Mouse (Mus musculus) midbrain, embryonic 10.5 days (tissue): ENCODE results near the gene Zfp119b. TPM values are rescaled to one million over a fixed set of nuclear protein-coding genes. Genes with fewer than 3 reads are reported as not detected.
A peak's percentile ranks its signal among the peaks of the same experiment; 100 is the strongest.

Experiments
- DNase-seq: peaks from one replicate; pipeline ENCODE4 v3.0.0-alpha.2; 2017; ENCODE audit warnings: low spot score
- H3K27ac ChIP-seq: fragments of 300-500 bp; sonication (generic); replicated peaks from 2 replicates; pipeline ENCODE4 v1.5.1; 2016; ENCODE audit warnings: mild to moderate bottlenecking
- H3K27me3 ChIP-seq: fragments of 300-500 bp; sonication (generic); 2 replicates; pipeline ENCODE4 v1.6.1; 2016; ENCODE audit warnings: low read depth, mild to moderate bottlenecking; ENCODE audit not compliant: poor library complexity, severe bottlenecking
- H3K36me3 ChIP-seq: fragments of 300-500 bp; sonication (generic); 2 replicates; pipeline ENCODE4 v1.6.1; 2016; ENCODE audit warnings: mild to moderate bottlenecking, moderate library complexity
- H3K4me1 ChIP-seq: fragments of 300-500 bp; sonication (generic); 2 replicates; pipeline ENCODE4 v1.6.1; 2016
- H3K4me3 ChIP-seq: fragments of 300-500 bp; sonication (generic); 2 replicates; pipeline ENCODE4 v1.5.1; 2016; ENCODE audit warnings: mild to moderate bottlenecking, moderate library complexity
- H3K9me3 ChIP-seq: fragments of 300-500 bp; sonication (generic); replicated peaks from 2 replicates; pipeline ENCODE4 v1.6.1; 2016; ENCODE audit warnings: mild to moderate bottlenecking
- WGBS: fragments of 180-500 bp; shearing (Covaris S2); methylation state at CpG from one replicate; pipeline ENCODE4 v1.1.7; 2016; 5-methylcytosine and 5-hydroxymethylcytosine counted together
- polyA plus RNA-seq: library from polyadenylated mRNA; unstranded; fragments of >200 nt; fragmentation: Nextera tagmentation; extraction: Ambion mirVana; gene quantifications from 2 replicates; pipeline ENCODE4 v1.2.1, GENCODE M21; 2016

The Zfp119b gene
- 5.4 and 5.8 TPM in 2 replicates for polyA plus RNA-seq

GRCm38 (mm10) chr17:55949400-55949799, at the start of gene Zfp119b:
Gene Zfp119b (minus strand): TSS chr17:55949500.
- no peaks in the 10 kb centered on the region for H3K36me3 ChIP-seq
- H3K4me1 ChIP-seq, result peaks cover 7% of the 10 kb centered on the region
- 81% methylated on average over 2 of the region's 2 CpGs for WGBS
- no peak within 1 kb of the TSS for H3K27ac ChIP-seq
- DNase-seq, result no peak
- no peak within 1 kb of the TSS for H3K4me3 ChIP-seq
- no peaks in the 10 kb centered on the region for H3K9me3 ChIP-seq
- H3K27me3 ChIP-seq, result peaks cover 5% of the 10 kb centered on the region

GRCm38 (mm10) chr17:55996007-55996406, 46.7 kb upstream of the Zfp119b start:
- DNase-seq, result no peak
- Histone ChIP-seq H3K4me3 (no peak overlapping the region), H3K4me1 (peaks cover 9% of the 10 kb centered on the region), H3K36me3 (peaks cover 64% of the 10 kb centered on the region), H3K27me3 (peaks cover 22% of the 10 kb centered on the region), H3K27ac (no peak overlapping the region), H3K9me3 (no peaks in the 10 kb centered on the region)
- 93% methylated on average over 15 of the region's 15 CpGs for whole genome bisulfite sequencing

- Histone ChIP-seq H3K36me3 (peaks cover 62% of the 10 kb centered on the region), H3K4me1 (peaks cover 18% of the 10 kb centered on the region), H3K4me3 (no peak overlapping the region), H3K9me3 (no peaks in the 10 kb centered on the region), H3K27me3 (no peaks in the 10 kb centered on the region; the same call in 1 of the 2 replicates), H3K27ac (no peak overlapping the region)
- no peak for DNase-seq
- WGBS, result 89% methylated on average over 8 of the region's 8 CpGs
These were observed 41.1 kb upstream of the Zfp119b start for GRCm38 (mm10) chr17:55990278-55990898.

GRCm38 (mm10) chr17:55986030-55986961, 37.0 kb upstream of the Zfp119b start, which contains the start of gene Fsd1:
Gene Fsd1 (plus strand): TSS chr17:55986509.
- peak within 1 kb of the TSS; percentile 70 for H3K4me3 ChIP-seq
- no peaks in the 10 kb centered on the region for H3K9me3 ChIP-seq
- 9% methylated on average over 35 of the region's 35 CpGs for WGBS
- peaks cover 23% of the 10 kb centered on the region for H3K36me3 ChIP-seq
- H3K4me1 ChIP-seq, result peaks cover 18% of the 10 kb centered on the region
- no peaks in the 10 kb centered on the region; the same call in 1 of the 2 replicates for H3K27me3 ChIP-seq
- DNase-seq, result peak; percentile 86
- peak within 1 kb of the TSS; percentile 85 for H3K27ac ChIP-seq

- Histone ChIP-seq H3K4me3 (no peak overlapping the region), H3K27me3 (peaks cover 8% of the 10 kb centered on the region; the same call in 1 of the 2 replicates), H3K27ac (peak overlapping the region; percentile 63), H3K4me1 (peaks cover 20% of the 10 kb centered on the region), H3K36me3 (peaks cover 33% of the 10 kb centered on the region), H3K9me3 (no peaks in the 10 kb centered on the region)
- 70% methylated on average over 3 of the region's 3 CpGs for WGBS
- DNase-seq, result no peak
These were observed 28.0 kb upstream of the Zfp119b start for GRCm38 (mm10) chr17:55977301-55977700.

- Histone ChIP-seq H3K9me3 (no peaks in the 10 kb centered on the region), H3K4me1 (peaks cover 26% of the 10 kb centered on the region), H3K27me3 (peaks cover 13% of the 10 kb centered on the region; the same call in 1 of the 2 replicates), H3K4me3 (peak overlapping the region; percentile 20), H3K36me3 (peaks cover 33% of the 10 kb centered on the region), H3K27ac (peak overlapping the region; percentile 63)
- WGBS, result 19% methylated on average over 13 of the region's 13 CpGs
- peak; percentile 76 for DNase-seq
These were observed 27.1 kb upstream of the Zfp119b start for GRCm38 (mm10) chr17:55976255-55976862.

GRCm38 (mm10) chr17:55971453-55971852, 22.2 kb upstream of the Zfp119b start:
- 23% methylated on average over 22 of the region's 22 CpGs for WGBS
- Histone ChIP-seq H3K9me3 (no peaks in the 10 kb centered on the region), H3K4me3 (peak overlapping the region; percentile 62), H3K27me3 (peaks cover 21% of the 10 kb centered on the region; the same call in 1 of the 2 replicates), H3K36me3 (peaks cover 56% of the 10 kb centered on the region), H3K4me1 (peaks cover 56% of the 10 kb centered on the region), H3K27ac (peak overlapping the region; percentile 95)
- no peak for DNase-seq

GRCm38 (mm10) chr17:55969966-55970891, 20.9 kb upstream of the Zfp119b start, which contains the start of gene Shd:
Gene Shd (plus strand): TSS chr17:55970467.
- peaks cover 50% of the 10 kb centered on the region for H3K4me1 ChIP-seq
- H3K4me3 ChIP-seq, result peak within 1 kb of the TSS; percentile 62
- 9% methylated on average over 50 of the region's 55 CpGs for WGBS
- peak; percentile 90 for DNase-seq
- H3K27ac ChIP-seq, result peak within 1 kb of the TSS; percentile 95
- H3K36me3 ChIP-seq, result peaks cover 64% of the 10 kb centered on the region
- H3K9me3 ChIP-seq, result no peaks in the 10 kb centered on the region
- peaks cover 21% of the 10 kb centered on the region; the same call in 1 of the 2 replicates for H3K27me3 ChIP-seq

- H3K9me3 ChIP-seq, result no peaks in the 10 kb centered on the region
- peaks cover 21% of the 10 kb centered on the region; the same call in 1 of the 2 replicates for H3K27me3 ChIP-seq
- peak overlapping the region; percentile 62 for H3K4me3 ChIP-seq
- 50% methylated on average over 14 of the region's 14 CpGs for WGBS
- peak overlapping the region; percentile 95 for H3K27ac ChIP-seq
- DNase-seq, result peak; percentile 77
- H3K4me1 ChIP-seq, result peaks cover 50% of the 10 kb centered on the region
- peaks cover 64% of the 10 kb centered on the region for H3K36me3 ChIP-seq
These were observed 20.3 kb upstream of the Zfp119b start for GRCm38 (mm10) chr17:55969560-55969959.

GRCm38 (mm10) chr17:55968210-55968609, 18.9 kb upstream of the Zfp119b start:
- peak overlapping the region; percentile 95 for H3K27ac ChIP-seq
- WGBS, result 68% methylated on average over 7 of the region's 7 CpGs
- H3K27me3 ChIP-seq, result peaks cover 21% of the 10 kb centered on the region; the same call in 1 of the 2 replicates
- DNase-seq, result no peak
- peaks cover 64% of the 10 kb centered on the region for H3K36me3 ChIP-seq
- H3K4me3 ChIP-seq, result no peak overlapping the region
- peaks cover 50% of the 10 kb centered on the region for H3K4me1 ChIP-seq
- no peaks in the 10 kb centered on the region for H3K9me3 ChIP-seq

GRCm38 (mm10) chr17:55967186-55967585, 17.9 kb upstream of the Zfp119b start:
- Histone ChIP-seq H3K27me3 (0 out of 2 replicates have a peak, but pooled peaks cover 13% of the 10 kb centered on the region), H3K27ac (no peak overlapping the region), H3K4me1 (peaks cover 45% of the 10 kb centered on the region), H3K36me3 (peaks cover 64% of the 10 kb centered on the region), H3K4me3 (no peak overlapping the region), H3K9me3 (no peaks in the 10 kb centered on the region)
- 95% methylated on average over 4 of the region's 4 CpGs for WGBS
- DNase-seq, result no peak
